Mouse (Mus musculus) forebrain, embryonic 14.5 days (tissue): Measurements from ENCODE around the gene Ap1ar. TPM values are rescaled to one million over a fixed set of nuclear protein-coding genes. Genes with fewer than 3 reads are reported as not detected.

ENCODE experiments used
- ATAC-seq: fragments of 200-750 bp; cut with Nextera tagmentation; 2 replicates; pipeline ENCODE4 v1.8.0; 2017; ENCODE audit warnings: mild to moderate bottlenecking, moderate library complexity
- DNase-seq: peaks from one replicate; pipeline ENCODE4 v3.0.0-alpha.2; 2015; ENCODE audit warnings: low spot score
- H3K27ac ChIP-seq: fragments of 300-500 bp; sonication (generic); 2 replicates; pipeline ENCODE4 v1.5.1; 2014; ENCODE audit warnings: low read depth, mild to moderate bottlenecking, control low read depth, low read length, moderate library complexity
- H3K27me3 ChIP-seq: fragments of 300-500 bp; sonication (generic); replicated peaks from 2 replicates; pipeline ENCODE4 v1.6.1; 2014; ENCODE audit warnings: low read length, control low read depth, mixed read lengths; ENCODE audit not compliant: control insufficient read depth, insufficient read depth
- H3K36me3 ChIP-seq: fragments of 300-500 bp; sonication (generic); 2 replicates; pipeline ENCODE4 v1.6.1; 2014; ENCODE audit warnings: low read length, control low read depth; ENCODE audit not compliant: control insufficient read depth, insufficient read depth
- H3K4me1 ChIP-seq: fragments of 300-500 bp; sonication (generic); 2 replicates; pipeline ENCODE4 v1.6.1; 2014; ENCODE audit warnings: antibody characterized with exemption, low read length, control low read depth; ENCODE audit not compliant: control insufficient read depth, insufficient read depth
- H3K4me2 ChIP-seq: fragments of 300-500 bp; sonication (generic); 2 replicates; pipeline ENCODE4 v1.6.1; 2014; ENCODE audit warnings: mild to moderate bottlenecking, control low read depth, low read length
- H3K4me3 ChIP-seq: fragments of 300-500 bp; sonication (generic); 2 replicates; pipeline ENCODE4 v1.5.1; 2014; ENCODE audit warnings: low read depth, low read length, control low read depth
- H3K9ac ChIP-seq: fragments of 300-500 bp; sonication (generic); 2 replicates; pipeline ENCODE4 v1.6.1; 2014; ENCODE audit warnings: mild to moderate bottlenecking, low read length, control low read depth, moderate library complexity
- H3K9me3 ChIP-seq: fragments of 300-500 bp; sonication (generic); replicated peaks from 2 replicates; pipeline ENCODE4 v1.6.1; 2016; ENCODE audit warnings: low read length, control low read depth, mixed read lengths; ENCODE audit not compliant: control insufficient read depth
- WGBS: fragments of 180-500 bp; shearing (Covaris S2); extraction: QIAGEN DNeasy Blood & Tissue Kit; methylation state at CpG from one replicate; pipeline ENCODE4 v1.1.7; 2014; 5-methylcytosine and 5-hydroxymethylcytosine counted together
- polyA plus RNA-seq: library from polyadenylated mRNA; unstranded; fragments of >200 nt; fragmentation: Nextera tagmentation; extraction: Ambion mirVana; gene quantifications from 2 replicates; pipeline ENCODE4 v1.2.1, GENCODE M21; 2014

Ap1ar gene
- polyA plus RNA-seq, 1 experiment from 2014 or later, result 42.8 TPM

GRCm38 (mm10) chr3:127818694-127819663 is 18.3 kb downstream of the Ap1ar start:
- Histone ChIP-seq H3K9me3 (no peaks in the 10 kb centered on the region), H3K4me1 (no peaks in the 10 kb centered on the region), H3K9ac (no peak overlapping the region), H3K4me2 (no peak overlapping the region), H3K27ac (no peak overlapping the region), H3K4me3 (no peak overlapping the region), H3K27me3 (no peaks in the 10 kb centered on the region), H3K36me3 (peaks cover 36% of the 10 kb centered on the region)
- ATAC-seq, result no peak
- no peak for DNase-seq
- 88% methylated on average over 11 of the region's 11 CpGs for WGBS

- H3K9me3 ChIP-seq, result no peaks in the 10 kb centered on the region
- no peak overlapping the region for H3K27ac ChIP-seq
- H3K4me2 ChIP-seq, result no peak overlapping the region
- H3K36me3 ChIP-seq, result peaks cover 49% of the 10 kb centered on the region
- no peaks in the 10 kb centered on the region for H3K27me3 ChIP-seq
- H3K9ac ChIP-seq, result no peak overlapping the region
- H3K4me3 ChIP-seq, result no peak overlapping the region
- no peak for DNase-seq
- no peak for ATAC-seq
- 81% methylated on average over 7 of the region's 7 CpGs for WGBS
- H3K4me1 ChIP-seq, result no peaks in the 10 kb centered on the region
Observed at GRCm38 (mm10) chr3:127817120-127817683, 20.1 kb downstream of the Ap1ar start.

- 90% methylated on average over 7 of the region's 7 CpGs for WGBS
Observed at GRCm38 (mm10) chr3:127809103-127809502, 28.2 kb downstream of the Ap1ar start.

GRCm38 (mm10) chr3:127807846-127808245 is 29.5 kb downstream of the Ap1ar start:
- no peak overlapping the region for H3K27ac ChIP-seq
- no peak overlapping the region for H3K9ac ChIP-seq
- H3K4me3 ChIP-seq, result no peak overlapping the region
- no peaks in the 10 kb centered on the region for H3K27me3 ChIP-seq
- no peaks in the 10 kb centered on the region for H3K4me1 ChIP-seq
- H3K9me3 ChIP-seq, result no peaks in the 10 kb centered on the region
- H3K4me2 ChIP-seq, result no peak overlapping the region
- DNase-seq, result peak; percentile 36
- peaks cover 61% of the 10 kb centered on the region for H3K36me3 ChIP-seq
- ATAC-seq, result no peak
- WGBS, result 26% methylated on average over 5 of the region's 5 CpGs

More at GRCm38 (mm10) chr3:127809103-127809502, 28.2 kb downstream of the Ap1ar start:
- H3K4me3 ChIP-seq, result no peak overlapping the region
- no peak overlapping the region for H3K4me2 ChIP-seq
- H3K27me3 ChIP-seq, result no peaks in the 10 kb centered on the region
- no peak overlapping the region for H3K27ac ChIP-seq
- H3K9me3 ChIP-seq, result no peaks in the 10 kb centered on the region
- ATAC-seq, result no peak
- DNase-seq, result no peak
- no peaks in the 10 kb centered on the region for H3K4me1 ChIP-seq
- H3K36me3 ChIP-seq, result peaks cover 71% of the 10 kb centered on the region
- no peak overlapping the region for H3K9ac ChIP-seq

GRCm38 (mm10) chr3:127805991-127806390 is 31.3 kb downstream of the Ap1ar start:
- Histone ChIP-seq H3K9me3 (no peaks in the 10 kb centered on the region), H3K4me2 (no peak overlapping the region), H3K27ac (no peak overlapping the region), H3K9ac (no peak overlapping the region), H3K27me3 (no peaks in the 10 kb centered on the region), H3K4me1 (no peaks in the 10 kb centered on the region), H3K36me3 (peaks cover 48% of the 10 kb centered on the region), H3K4me3 (no peak overlapping the region)
- DNase-seq, result no peak
- 93% methylated on average over 6 of the region's 6 CpGs for WGBS
- ATAC-seq, result no peak

GRCm38 (mm10) chr3:127805071-127805470 is 32.3 kb downstream of the Ap1ar start:
- no peaks in the 10 kb centered on the region for H3K27me3 ChIP-seq
- no peaks in the 10 kb centered on the region for H3K4me1 ChIP-seq
- no peak for DNase-seq
- H3K9ac ChIP-seq, result no peak overlapping the region
- ATAC-seq, result no peak
- no peak overlapping the region for H3K27ac ChIP-seq
- H3K4me3 ChIP-seq, result no peak overlapping the region
- no peaks in the 10 kb centered on the region for H3K9me3 ChIP-seq
- peaks cover 39% of the 10 kb centered on the region for H3K36me3 ChIP-seq
- 72% methylated on average over 12 of the region's 12 CpGs for WGBS
- H3K4me2 ChIP-seq, result no peak overlapping the region

- ATAC-seq (no peak), DNase-seq (no peak)
- H3K4me1 ChIP-seq, result no peaks in the 10 kb centered on the region
- no peak overlapping the region for H3K9ac ChIP-seq
- H3K27me3 ChIP-seq, result no peaks in the 10 kb centered on the region
- H3K27ac ChIP-seq, result no peak overlapping the region
- no peaks in the 10 kb centered on the region for H3K9me3 ChIP-seq
- H3K4me2 ChIP-seq, result no peak overlapping the region
- H3K36me3 ChIP-seq, result peaks cover 33% of the 10 kb centered on the region
- 93% methylated on average over 4 of the region's 4 CpGs for WGBS
- H3K4me3 ChIP-seq, result no peak overlapping the region
Observed at GRCm38 (mm10) chr3:127804439-127804838, 32.9 kb downstream of the Ap1ar start.

GRCm38 (mm10) chr3:127802814-127803213 is 34.5 kb downstream of the Ap1ar start:
- H3K27me3 ChIP-seq, result no peaks in the 10 kb centered on the region
- ATAC-seq (no peak), DNase-seq (no peak)
- peaks cover 16% of the 10 kb centered on the region for H3K36me3 ChIP-seq
- no peak overlapping the region for H3K9ac ChIP-seq
- WGBS, result 37% methylated on average over 8 of the region's 8 CpGs
- H3K9me3 ChIP-seq, result no peaks in the 10 kb centered on the region
- H3K4me3 ChIP-seq, result no peak overlapping the region
- no peaks in the 10 kb centered on the region for H3K4me1 ChIP-seq
- H3K27ac ChIP-seq, result no peak overlapping the region
- no peak overlapping the region for H3K4me2 ChIP-seq

GRCm38 (mm10) chr3:127801162-127801561 is 36.2 kb downstream of the Ap1ar start:
- Histone ChIP-seq H3K36me3 (peaks cover 6% of the 10 kb centered on the region; the same call in 1 of the 2 replicates), H3K9me3 (no peaks in the 10 kb centered on the region), H3K27ac (no peak overlapping the region), H3K9ac (no peak overlapping the region), H3K27me3 (no peaks in the 10 kb centered on the region), H3K4me1 (no peaks in the 10 kb centered on the region), H3K4me2 (no peak overlapping the region), H3K4me3 (no peak overlapping the region)
- DNase-seq (no peak), ATAC-seq (no peak)
- 94% methylated on average over 8 of the region's 8 CpGs for WGBS
